Mouse (Mus musculus) cerebral cortex, adult 2 months (tissue): ENCODE results near the gene Rala.

Experiments used
- WGBS: fragments of 180-500 bp; shearing (Covaris S2); methylation state at CpG from one replicate; pipeline ENCODE4 v1.1.7; 2018; 5-methylcytosine and 5-hydroxymethylcytosine counted together

The Rala gene

GRCm38 (mm10) chr13:17884211-17884610 is 59.8 kb downstream of the Rala start:
- 65% methylated on average over 8 of the region's 8 CpGs for WGBS

- WGBS: 56% methylated on average over 2 of the region's 2 CpGs
Observed at GRCm38 (mm10) chr13:17866741-17867140, 77.3 kb downstream of the Rala start.

- WGBS: 83% methylated on average over 6 of the region's 6 CpGs
Observed at GRCm38 (mm10) chr13:17860536-17860935, 83.5 kb downstream of the Rala start.

- WGBS: 55% methylated on average over 13 of the region's 13 CpGs
Observed at GRCm38 (mm10) chr13:17859365-17860033, 84.5 kb downstream of the Rala start.

- 71% methylated on average over 9 of the region's 9 CpGs for WGBS
Observed at GRCm38 (mm10) chr13:17857046-17857445, 87.0 kb downstream of the Rala start.

GRCm38 (mm10) chr13:17855492-17856138 is 88.4 kb downstream of the Rala start:
- 28% methylated on average over 13 of the region's 13 CpGs for WGBS

GRCm38 (mm10) chr13:17854755-17855154 is 89.3 kb downstream of the Rala start:
- 73% methylated on average over 6 of the region's 6 CpGs for WGBS

GRCm38 (mm10) chr13:17843336-17843735 is 100.7 kb downstream of the Rala start:
- WGBS: 86% methylated on average over 2 of the region's 2 CpGs

- 64% methylated on average over 4 of the region's 4 CpGs for whole genome bisulfite sequencing
Observed at GRCm38 (mm10) chr13:17842756-17843155, 101.3 kb downstream of the Rala start.

GRCm38 (mm10) chr13:17839137-17839536 is 104.9 kb downstream of the Rala start:
- WGBS: 41% methylated on average over 5 of the region's 5 CpGs

GRCm38 (mm10) chr13:17838484-17838851 is 105.6 kb downstream of the Rala start:
- 28% methylated on average over 4 of the region's 4 CpGs for WGBS

- WGBS: 32% methylated on average over 16 of the region's 16 CpGs
Observed at GRCm38 (mm10) chr13:17837610-17838483, 106.2 kb downstream of the Rala start.

GRCm38 (mm10) chr13:17836808-17837207 is 107.2 kb downstream of the Rala start:
- WGBS: 81% methylated on average over 7 of the region's 7 CpGs

GRCm38 (mm10) chr13:17832940-17833339 is 111.1 kb downstream of the Rala start:
- WGBS: 76% methylated on average over 3 of the region's 3 CpGs
